Mouse (Mus musculus): ENCODE results near the gene Chchd3. TPM values are rescaled to one million over a fixed set of nuclear protein-coding genes. Genes with fewer than 3 reads are reported as not detected.

Gene Chchd3
- 61.8 and 98.9 TPM in 2 replicates for polyA plus RNA-seq (2012; rRNA removed; ENCODE audit: low replicate concordance)

GRCm38 (mm10) chr6:33059735-33060576, at the start of gene Chchd3:
Gene Chchd3 (minus strand): TSS chr6:33060260.

Other genes starting within 250 kb of the Chchd3 start
- gene Exoc4, start 188.8 kb upstream of the Chchd3 start, polyA plus RNA-seq (2012; rRNA removed; ENCODE audit: low replicate concordance), result 8.6 and 17.8 TPM in 2 replicates

All from subcutaneous adipose tissue, adult 2 months (tissue).